Mouse (Mus musculus) kidney, embryonic 16.5 days (tissue): ENCODE measurements around the gene Slc15a5. TPM values are rescaled to one million over a fixed set of nuclear protein-coding genes. Genes with fewer than 3 reads are reported as not detected.
A peak's percentile ranks its signal among the peaks of the same experiment; 100 is the strongest.
"Not testable (repeated sequence)": the region's sequence is repeated elsewhere in the genome, so short reads cannot be mapped to it uniquely, and the experiment has no call there.

Experiments used
- ATAC-seq: fragments of 200-750 bp; cut with Nextera tagmentation; 2 replicates; pipeline ENCODE4 v1.8.0; 2017; ENCODE audit warnings: moderate TSS enrichment; ENCODE audit not compliant: low FRiP score, low TSS enrichment
- H3K27ac ChIP-seq: fragments of 300-500 bp; sonication (generic); 2 replicates; pipeline ENCODE4 v1.5.1; 2014; ENCODE audit warnings: low read length
- H3K27me3 ChIP-seq: fragments of 300-500 bp; sonication (generic); 2 replicates; pipeline ENCODE4 v1.6.1; 2014; ENCODE audit warnings: low read length, control low read depth, mixed read lengths; ENCODE audit not compliant: insufficient read depth
- H3K36me3 ChIP-seq: fragments of 300-500 bp; sonication (generic); 2 replicates; pipeline ENCODE4 v1.6.1; 2014; ENCODE audit warnings: low read length, control low read depth, mixed read lengths; ENCODE audit not compliant: insufficient read depth
- H3K4me1 ChIP-seq: fragments of 300-500 bp; sonication (generic); 2 replicates; pipeline ENCODE4 v1.6.1; 2014; ENCODE audit warnings: low read length, control low read depth, mixed read lengths; ENCODE audit not compliant: insufficient read depth
- H3K4me2 ChIP-seq: fragments of 300-500 bp; sonication (generic); replicated peaks from 2 replicates; pipeline ENCODE4 v1.6.1; 2014; ENCODE audit warnings: low read depth, low read length
- H3K4me3 ChIP-seq: fragments of 300-500 bp; sonication (generic); 2 replicates; pipeline ENCODE4 v1.5.1; 2014; ENCODE audit warnings: mild to moderate bottlenecking, low read length
- H3K9ac ChIP-seq: fragments of 300-500 bp; sonication (generic); replicated peaks from 2 replicates; pipeline ENCODE4 v1.6.1; 2014; ENCODE audit warnings: low read length
- H3K9me3 ChIP-seq: fragments of 300-500 bp; sonication (generic); 2 replicates; pipeline ENCODE4 v1.6.1; 2016; ENCODE audit warnings: low read length, control low read depth
- WGBS: fragments of 180-500 bp; shearing (Covaris S2); extraction: QIAGEN DNeasy Blood & Tissue Kit; methylation state at CpG from one replicate; pipeline ENCODE4 v1.1.7; 2014; 5-methylcytosine and 5-hydroxymethylcytosine counted together
- polyA plus RNA-seq: library from polyadenylated mRNA; unstranded; fragments of >200 nt; fragmentation: Nextera tagmentation; extraction: Ambion mirVana; gene quantifications from 2 replicates; pipeline ENCODE4 v1.2.1, GENCODE M21; 2015

Slc15a5 gene
- polyA plus RNA-seq, 1 experiment from 2014 or later: 0.24 TPM

- H3K36me3 ChIP-seq, H3K9ac ChIP-seq, H3K4me1 ChIP-seq, H3K27me3 ChIP-seq, H3K4me2 ChIP-seq, H3K27ac ChIP-seq, H3K9me3 ChIP-seq, ATAC-seq, H3K4me3 ChIP-seq: not testable (repeated sequence)
Observed at GRCm38 (mm10) chr6:138086421-138086820, 6.7 kb upstream of the Slc15a5 start.

GRCm38 (mm10) chr6:138080778-138081549 is 1.2 kb upstream of the Slc15a5 start:
- H3K9ac ChIP-seq: no peak overlapping the region
- no peak overlapping the region for H3K4me2 ChIP-seq
- no peak for ATAC-seq
- WGBS: 81% methylated on average over 6 of the region's 6 CpGs
- no peaks in the 10 kb centered on the region for H3K9me3 ChIP-seq
- H3K27ac ChIP-seq: no peak overlapping the region
- no peaks in the 10 kb centered on the region for H3K36me3 ChIP-seq
- H3K4me1 ChIP-seq: no peaks in the 10 kb centered on the region
- H3K4me3 ChIP-seq: no peak overlapping the region
- H3K27me3 ChIP-seq: no peaks in the 10 kb centered on the region

- no peak for ATAC-seq
- Histone ChIP-seq H3K9ac (no peak overlapping the region), H3K27me3 (no peaks in the 10 kb centered on the region), H3K4me1 (0 out of 2 replicates have a peak, but pooled peaks cover 2% of the 10 kb centered on the region), H3K9me3 (no peaks in the 10 kb centered on the region), H3K36me3 (no peaks in the 10 kb centered on the region), H3K27ac (no peak overlapping the region), H3K4me3 (no peak overlapping the region), H3K4me2 (no peak overlapping the region)
- whole genome bisulfite sequencing: 81% methylated on average over 5 of the region's 5 CpGs
Observed at GRCm38 (mm10) chr6:138077681-138078439, 1.9 kb downstream of the Slc15a5 start.

- Histone ChIP-seq H3K4me2 (no peak overlapping the region), H3K27ac (no peak overlapping the region), H3K27me3 (no peaks in the 10 kb centered on the region), H3K9ac (no peak overlapping the region), H3K4me3 (no peak overlapping the region), H3K4me1 (0 out of 2 replicates have a peak, but pooled peaks cover 4% of the 10 kb centered on the region), H3K9me3 (no peaks in the 10 kb centered on the region), H3K36me3 (no peaks in the 10 kb centered on the region)
- no peak for ATAC-seq
- 97% methylated on average over 1 of the region's 1 CpGs for WGBS
Observed at GRCm38 (mm10) chr6:138075723-138076122, 4.0 kb downstream of the Slc15a5 start.

GRCm38 (mm10) chr6:138073540-138073939 is 6.2 kb downstream of the Slc15a5 start:
- H3K4me3 ChIP-seq: no peak overlapping the region
- 68% methylated on average over 2 of the region's 2 CpGs for WGBS

GRCm38 (mm10) chr6:138072963-138073339 is 6.8 kb downstream of the Slc15a5 start:
- Histone ChIP-seq H3K4me1 (0 out of 2 replicates have a peak, but pooled peaks cover 4% of the 10 kb centered on the region), H3K36me3 (no peaks in the 10 kb centered on the region), H3K4me3 (no peak overlapping the region), H3K9ac (no peak overlapping the region), H3K9me3 (no peaks in the 10 kb centered on the region), H3K4me2 (no peak overlapping the region), H3K27me3 (no peaks in the 10 kb centered on the region), H3K27ac (no peak overlapping the region)
- peak; percentile 82; the same call in 1 of the 2 replicates for ATAC-seq
- WGBS: 43% methylated on average over 8 of the region's 8 CpGs

More at GRCm38 (mm10) chr6:138073540-138073939, 6.2 kb downstream of the Slc15a5 start:
- Histone ChIP-seq H3K9ac (no peak overlapping the region), H3K4me1 (0 out of 2 replicates have a peak, but pooled peaks cover 4% of the 10 kb centered on the region), H3K36me3 (no peaks in the 10 kb centered on the region), H3K27me3 (no peaks in the 10 kb centered on the region), H3K4me2 (no peak overlapping the region), H3K9me3 (no peaks in the 10 kb centered on the region), H3K27ac (no peak overlapping the region)
- ATAC-seq: peak; percentile 51; the same call in 1 of the 2 replicates

GRCm38 (mm10) chr6:138072110-138072962 is 7.4 kb downstream of the Slc15a5 start:
- WGBS: 66% methylated on average over 5 of the region's 5 CpGs
- Histone ChIP-seq H3K4me1 (0 out of 2 replicates have a peak, but pooled peaks cover 4% of the 10 kb centered on the region), H3K36me3 (no peaks in the 10 kb centered on the region), H3K27ac (no peak overlapping the region), H3K4me3 (no peak overlapping the region), H3K9ac (no peak overlapping the region), H3K9me3 (no peaks in the 10 kb centered on the region), H3K4me2 (no peak overlapping the region), H3K27me3 (no peaks in the 10 kb centered on the region)
- no peak for ATAC-seq

- 75% methylated on average over 4 of the region's 4 CpGs for WGBS
Observed at GRCm38 (mm10) chr6:138071505-138072107, 8.1 kb downstream of the Slc15a5 start.

More at GRCm38 (mm10) chr6:138071505-138072107, 8.1 kb downstream of the Slc15a5 start:
- H3K4me3 ChIP-seq: no peak overlapping the region
- no peak overlapping the region for H3K4me2 ChIP-seq
- 0 out of 2 replicates have a peak, but pooled peaks cover 4% of the 10 kb centered on the region for H3K4me1 ChIP-seq
- no peak overlapping the region for H3K9ac ChIP-seq
- no peaks in the 10 kb centered on the region for H3K27me3 ChIP-seq
- H3K36me3 ChIP-seq: no peaks in the 10 kb centered on the region
- ATAC-seq: no peak
- no peaks in the 10 kb centered on the region for H3K9me3 ChIP-seq
- H3K27ac ChIP-seq: no peak overlapping the region
